Mouse (Mus musculus): ENCODE data around the gene Dynll1.

The Dynll1 gene

DNA sequence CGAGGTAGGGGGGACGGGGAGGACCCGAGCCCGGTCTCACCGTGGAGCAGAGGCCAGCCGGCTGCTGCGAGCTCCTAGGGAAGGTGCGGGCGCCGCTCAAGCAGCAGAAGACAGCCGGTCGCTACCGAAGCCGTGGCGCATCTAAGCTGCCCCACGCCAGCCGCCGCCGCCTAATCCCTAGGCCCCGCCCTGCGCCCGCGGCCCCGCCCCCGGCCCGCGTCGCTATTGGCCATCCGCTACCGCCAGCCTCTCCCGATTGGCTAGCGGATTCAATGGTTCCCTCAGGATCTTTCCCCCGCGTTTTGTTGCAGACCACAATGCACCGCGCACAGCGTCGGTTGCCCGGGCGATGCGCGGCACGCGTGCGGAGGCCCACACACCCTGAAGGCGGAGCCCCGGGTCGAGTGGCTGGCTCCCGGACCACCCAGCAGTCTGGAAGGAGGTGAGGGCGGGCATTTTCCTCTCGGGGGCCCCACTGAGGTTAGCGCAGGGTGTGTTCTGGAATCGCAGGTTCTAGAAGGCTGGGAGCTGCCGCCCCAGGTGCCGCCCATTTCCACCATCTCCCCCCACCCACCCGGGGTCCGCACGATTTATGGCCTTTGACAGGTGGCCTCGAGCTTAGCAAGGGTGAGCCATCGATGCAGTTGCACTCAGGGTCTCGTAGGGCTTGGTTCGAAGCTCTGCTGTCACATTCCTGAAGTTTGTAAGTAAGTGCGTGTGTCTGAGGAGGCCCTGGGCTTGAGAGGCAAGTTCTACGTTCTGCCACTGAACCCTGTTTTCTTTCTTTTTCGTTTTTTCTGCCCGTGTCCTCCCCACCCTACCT, at the start of gene Dynll1:
Gene Dynll1, minus strand, starts transcription at position 208 of the 823 bp plus-strand sequence.
- in situ Hi-C loops (cut with MboI; ENCODE audit: low pct_unique_long_range_greater_than_20kb in 1 of 2, low sequenced_read_pairs in 2 of 2, unreplicated experiment in 1 of 2), result no loop called here

DNA sequence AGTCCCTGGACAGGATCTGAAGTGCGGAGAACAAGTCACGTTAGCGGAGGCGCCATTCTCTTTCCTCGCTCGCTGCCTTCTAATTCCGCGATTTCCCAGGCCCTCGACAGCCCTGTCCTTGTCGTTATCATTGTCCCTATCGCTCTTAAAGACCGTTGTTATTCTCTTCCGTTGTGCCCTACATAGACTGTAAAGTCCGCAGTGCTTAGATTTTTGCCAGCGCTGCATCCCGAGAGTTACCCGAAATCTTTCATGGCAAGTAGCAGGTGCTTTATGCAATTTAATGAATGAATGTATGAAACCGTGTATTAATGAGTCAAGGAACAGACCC, 48.4 kb upstream of the Dynll1 start:
- in situ Hi-C loops (cut with MboI; ENCODE audit: low pct_unique_long_range_greater_than_20kb in 1 of 2, low sequenced_read_pairs in 2 of 2, unreplicated experiment in 1 of 2), result loop anchor here in 1 of 2 experiments (5.0 kb wide), 1 partner anchor 113 kb away; no protein-coding TSS in a partner anchor

DNA sequence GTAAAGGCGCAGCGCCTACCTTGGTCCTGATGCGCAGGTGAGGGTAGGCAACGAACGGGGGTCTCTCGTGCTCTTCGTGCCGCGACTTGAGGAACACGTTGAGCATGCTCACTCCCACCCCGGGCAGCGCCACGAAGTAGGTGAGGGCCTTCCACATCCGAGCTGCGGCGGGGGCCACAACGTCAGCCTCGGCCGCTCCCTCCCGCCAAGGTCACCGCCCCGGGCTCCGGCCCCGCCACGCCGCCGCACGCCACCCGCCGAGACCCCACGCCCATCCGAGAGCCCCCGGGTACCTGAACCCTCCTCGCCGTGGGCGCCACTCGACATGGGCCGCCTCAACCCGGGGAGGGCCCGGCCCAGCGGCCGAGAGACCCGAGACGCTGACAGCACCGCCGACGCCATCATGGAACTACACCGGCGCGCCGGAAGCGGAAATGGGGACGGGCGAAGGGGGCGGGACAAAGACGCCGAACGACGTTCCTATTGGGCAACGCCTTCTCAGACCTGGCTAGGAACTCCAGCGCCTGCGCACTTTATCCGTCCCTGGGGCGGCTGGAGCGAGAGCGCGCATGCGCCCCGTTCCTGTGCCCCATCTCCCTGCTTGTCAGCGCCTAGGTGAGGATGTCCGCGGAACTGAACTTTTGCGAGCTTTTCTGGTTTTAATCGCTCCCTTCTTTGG, 47.9 kb upstream of the Dynll1 start, which contains the start of gene Cox6a1:
Gene Cox6a1, minus strand, starts transcription at position 436 of the 679 bp plus-strand sequence.
- in situ Hi-C loops (cut with MboI; ENCODE audit: low pct_unique_long_range_greater_than_20kb in 1 of 2, low sequenced_read_pairs in 2 of 2, unreplicated experiment in 1 of 2), result loop anchor here in 1 of 2 experiments (5.0 kb wide), 1 partner anchor 114 kb away; no protein-coding TSS in a partner anchor

DNA sequence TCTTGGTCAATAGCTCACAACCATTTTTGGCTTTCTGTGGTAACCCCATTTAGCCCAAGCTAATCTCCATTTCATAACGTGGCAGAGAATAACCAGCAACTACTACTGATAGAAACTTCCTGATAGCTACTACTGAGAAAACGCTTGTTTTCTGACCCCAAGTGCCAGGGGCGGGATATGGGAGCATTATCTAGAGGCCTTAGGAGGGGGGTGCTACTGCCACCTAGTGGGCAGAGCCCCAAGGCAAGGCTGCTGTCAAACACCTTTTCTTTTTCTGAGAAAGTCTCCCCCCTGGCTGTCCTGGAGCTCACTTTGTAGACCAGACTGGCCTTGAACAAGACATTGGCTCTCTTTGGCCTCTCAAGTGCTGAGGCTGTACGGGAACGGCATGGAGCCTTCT, 46.8 kb upstream of the Dynll1 start:
- in situ Hi-C loops (cut with MboI; ENCODE audit: low pct_unique_long_range_greater_than_20kb in 1 of 2, low sequenced_read_pairs in 2 of 2, unreplicated experiment in 1 of 2), result loop anchor here in 1 of 2 experiments (5.0 kb wide), 1 partner anchor 115 kb away; no protein-coding TSS in a partner anchor

DNA sequence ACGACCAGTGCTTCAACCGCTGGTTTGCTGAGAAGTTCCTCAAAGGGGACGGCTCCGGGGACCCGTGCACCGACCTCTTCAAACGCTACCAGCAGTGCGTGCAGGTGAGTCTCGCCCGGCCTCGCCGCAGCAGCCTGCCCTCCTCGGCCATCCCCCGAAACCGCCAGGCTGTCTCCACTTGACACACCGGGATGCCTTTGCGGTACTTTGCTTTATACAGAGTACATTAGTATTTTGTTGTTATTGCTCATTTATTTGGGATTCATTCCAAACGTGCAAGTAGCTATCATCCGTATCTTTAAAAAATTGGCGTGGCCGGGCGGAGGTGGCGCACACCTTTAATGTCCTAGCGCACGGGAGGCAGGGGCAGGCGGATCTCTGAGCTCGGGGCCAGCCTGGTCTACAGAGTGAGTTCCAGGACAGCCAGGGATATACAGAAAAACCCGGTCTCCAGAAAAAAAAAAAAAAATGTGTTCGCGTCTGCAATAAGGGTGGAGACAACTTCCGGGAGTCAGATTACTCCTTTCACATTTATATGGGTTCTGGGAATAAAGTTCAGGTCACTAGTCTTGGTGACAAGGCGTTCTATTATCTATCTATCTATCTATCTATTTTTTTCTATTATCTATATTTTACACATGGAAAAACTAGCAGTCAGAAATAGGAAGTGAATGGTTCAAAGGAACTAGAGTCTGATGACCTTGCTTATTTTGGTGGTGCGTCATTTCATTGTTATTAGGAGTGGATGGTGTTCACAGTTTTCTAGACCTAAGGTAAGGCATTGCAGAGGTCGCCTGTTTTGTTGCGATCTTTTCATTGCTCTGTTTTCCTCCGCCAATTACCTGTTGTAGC, 40.7 kb upstream of the Dynll1 start:
- in situ Hi-C loops (cut with MboI; ENCODE audit: low pct_unique_long_range_greater_than_20kb in 1 of 2, low sequenced_read_pairs in 2 of 2, unreplicated experiment in 1 of 2), result no loop called here

DNA sequence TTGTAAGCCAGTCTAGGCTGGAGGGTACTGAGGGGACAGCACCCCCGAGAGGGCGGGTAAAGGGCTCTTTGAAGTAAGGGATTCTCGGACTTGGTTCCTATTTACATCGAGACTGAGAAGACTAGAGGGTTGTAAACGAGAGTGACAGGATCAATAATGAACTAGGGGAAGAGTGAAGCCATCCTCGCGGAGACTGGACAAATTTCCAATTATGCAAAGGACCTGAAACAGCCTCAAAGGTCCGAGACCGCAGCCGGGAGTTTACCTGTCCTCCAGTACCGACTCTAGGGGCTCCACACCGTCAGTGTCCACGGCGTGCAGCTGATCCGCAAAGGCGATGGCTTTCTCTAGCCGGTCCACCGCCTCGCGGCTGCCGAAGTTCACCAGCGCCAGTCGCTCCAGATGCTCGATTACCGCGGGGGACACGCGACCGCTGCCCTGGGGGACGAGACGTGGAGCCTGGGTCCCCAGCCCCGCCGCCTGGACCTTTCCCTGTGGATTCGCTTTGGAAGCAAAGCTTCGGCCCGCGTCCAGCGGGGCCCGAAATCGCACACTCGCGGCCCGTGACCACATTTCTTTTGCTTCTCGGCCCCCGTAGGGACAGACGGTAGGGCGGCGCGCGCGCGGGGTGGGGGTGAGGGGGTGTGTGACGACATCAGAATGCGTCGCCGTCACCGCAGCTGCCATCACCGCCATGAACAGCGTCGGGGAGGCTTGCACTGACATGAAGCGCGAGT, 39.9 kb upstream of the Dynll1 start, which contains the start of the genes Gatc and Triap1:
Gene Gatc, minus strand, starts transcription at position 602 of the 737 bp plus-strand sequence.
Gene Triap1, plus strand, starts transcription at position 649 of the 737 bp plus-strand sequence.
- in situ Hi-C loops (cut with MboI; ENCODE audit: low pct_unique_long_range_greater_than_20kb in 1 of 2, low sequenced_read_pairs in 2 of 2, unreplicated experiment in 1 of 2), result no loop called here

DNA sequence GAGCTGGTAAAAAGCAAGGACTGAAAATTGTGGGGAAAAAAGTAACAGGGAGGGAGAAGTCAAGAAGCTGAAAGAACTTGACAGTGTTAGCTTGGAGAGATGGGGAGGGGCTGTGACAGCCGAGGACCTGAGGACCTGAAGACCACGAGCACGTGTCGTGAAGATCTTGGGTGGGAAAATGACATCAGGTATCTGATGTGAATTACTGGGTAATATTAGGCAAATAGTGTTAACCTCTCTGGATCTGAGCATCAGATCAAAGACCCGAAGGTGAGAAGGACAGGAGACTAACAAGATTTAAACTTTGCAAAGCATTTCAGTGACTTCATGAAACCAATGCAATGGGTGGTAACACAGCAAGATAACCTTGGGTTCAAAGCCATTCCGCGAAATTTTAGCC, 39.2 kb upstream of the Dynll1 start:
- in situ Hi-C loops (cut with MboI; ENCODE audit: low pct_unique_long_range_greater_than_20kb in 1 of 2, low sequenced_read_pairs in 2 of 2, unreplicated experiment in 1 of 2), result no loop called here

DNA sequence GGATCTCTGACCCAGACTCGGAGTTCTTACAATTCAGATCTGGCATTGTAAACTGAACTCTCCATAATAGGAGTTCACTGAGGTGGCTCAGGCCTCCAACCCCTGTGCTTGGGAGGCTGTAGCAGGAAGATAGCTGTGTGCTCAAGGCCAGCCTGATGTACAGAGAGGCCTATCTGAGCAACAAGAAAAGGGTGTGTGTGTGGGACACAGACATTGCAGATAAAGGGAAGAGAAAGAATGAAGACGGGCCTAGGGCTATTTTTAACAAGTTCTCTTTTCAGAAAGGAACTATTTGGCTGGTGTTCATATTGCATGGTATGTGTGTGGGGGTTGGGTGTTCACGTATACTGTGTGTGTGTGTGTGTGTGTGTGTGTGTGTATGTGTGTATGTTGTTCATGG, 32.8 kb upstream of the Dynll1 start:
- in situ Hi-C loops (cut with MboI; ENCODE audit: low pct_unique_long_range_greater_than_20kb in 1 of 2, low sequenced_read_pairs in 2 of 2, unreplicated experiment in 1 of 2), result no loop called here

DNA sequence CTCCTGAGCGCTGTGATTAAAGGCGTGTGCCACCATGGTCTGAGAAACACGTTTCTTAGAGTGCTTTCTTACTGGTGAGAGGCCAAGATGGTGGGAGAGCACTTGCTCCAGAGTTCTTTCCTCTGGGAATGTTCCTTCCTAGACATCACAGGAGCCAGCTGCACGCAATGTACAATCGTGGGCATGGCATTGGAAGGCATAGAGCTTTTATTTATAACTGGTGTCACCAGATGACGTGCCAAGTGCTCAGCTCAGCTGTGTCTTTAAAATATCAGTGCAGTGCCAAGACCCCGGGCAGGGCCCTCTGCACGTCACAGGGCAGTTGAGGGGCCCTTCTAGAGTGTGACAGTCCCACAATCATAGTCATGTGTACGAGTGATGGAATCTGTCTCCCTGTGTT, 30.2 kb upstream of the Dynll1 start:
- in situ Hi-C loops (cut with MboI; ENCODE audit: low pct_unique_long_range_greater_than_20kb in 1 of 2, low sequenced_read_pairs in 2 of 2, unreplicated experiment in 1 of 2), result no loop called here

DNA sequence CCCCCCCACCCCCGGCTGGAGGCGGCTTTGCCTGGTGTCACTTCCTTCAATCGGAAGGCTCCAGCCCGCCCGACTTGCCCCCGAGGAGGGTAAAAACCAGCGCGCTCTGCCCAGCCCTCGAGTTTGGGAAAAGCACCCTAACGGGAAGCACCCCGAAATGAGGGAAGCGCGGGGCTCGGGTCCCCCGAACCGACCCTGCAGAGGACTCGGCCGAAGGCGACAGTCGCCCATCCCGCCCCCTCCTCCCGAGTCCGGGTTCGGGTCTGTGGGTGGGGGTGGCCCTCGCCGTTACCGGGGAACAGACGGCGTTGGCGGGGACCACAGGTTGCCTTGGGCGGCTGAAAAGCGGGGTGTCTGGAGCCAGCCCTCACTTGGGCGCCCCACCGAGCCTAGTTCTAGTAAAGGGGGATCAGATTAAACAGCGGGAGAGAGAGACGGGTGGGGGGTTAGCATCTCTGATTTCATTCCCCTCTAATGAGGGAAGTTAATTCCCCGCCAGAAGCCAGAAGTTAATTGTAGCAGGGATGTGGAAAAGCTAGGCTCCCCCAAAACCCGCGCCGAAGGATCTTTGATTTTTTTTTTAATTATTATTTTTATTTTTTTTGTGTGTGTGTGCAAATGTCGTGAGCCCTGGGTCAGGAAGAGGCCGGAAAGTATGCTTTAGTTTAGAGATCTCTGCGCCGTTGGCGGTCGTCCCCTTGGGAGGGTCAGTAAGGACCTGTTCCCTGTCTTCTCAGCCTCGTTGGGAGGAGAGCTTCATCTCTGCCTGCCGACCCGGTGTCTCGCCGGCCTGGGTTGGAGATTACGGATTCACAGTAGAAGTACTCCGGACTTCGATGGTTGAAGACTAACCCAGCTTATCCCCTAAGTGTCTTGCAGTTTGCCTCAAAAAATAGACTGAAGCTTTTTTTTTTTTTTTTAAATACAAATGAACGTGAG, 27.1 kb upstream of the Dynll1 start:
- in situ Hi-C loops (cut with MboI; ENCODE audit: low pct_unique_long_range_greater_than_20kb in 1 of 2, low sequenced_read_pairs in 2 of 2, unreplicated experiment in 1 of 2), result no loop called here

DNA sequence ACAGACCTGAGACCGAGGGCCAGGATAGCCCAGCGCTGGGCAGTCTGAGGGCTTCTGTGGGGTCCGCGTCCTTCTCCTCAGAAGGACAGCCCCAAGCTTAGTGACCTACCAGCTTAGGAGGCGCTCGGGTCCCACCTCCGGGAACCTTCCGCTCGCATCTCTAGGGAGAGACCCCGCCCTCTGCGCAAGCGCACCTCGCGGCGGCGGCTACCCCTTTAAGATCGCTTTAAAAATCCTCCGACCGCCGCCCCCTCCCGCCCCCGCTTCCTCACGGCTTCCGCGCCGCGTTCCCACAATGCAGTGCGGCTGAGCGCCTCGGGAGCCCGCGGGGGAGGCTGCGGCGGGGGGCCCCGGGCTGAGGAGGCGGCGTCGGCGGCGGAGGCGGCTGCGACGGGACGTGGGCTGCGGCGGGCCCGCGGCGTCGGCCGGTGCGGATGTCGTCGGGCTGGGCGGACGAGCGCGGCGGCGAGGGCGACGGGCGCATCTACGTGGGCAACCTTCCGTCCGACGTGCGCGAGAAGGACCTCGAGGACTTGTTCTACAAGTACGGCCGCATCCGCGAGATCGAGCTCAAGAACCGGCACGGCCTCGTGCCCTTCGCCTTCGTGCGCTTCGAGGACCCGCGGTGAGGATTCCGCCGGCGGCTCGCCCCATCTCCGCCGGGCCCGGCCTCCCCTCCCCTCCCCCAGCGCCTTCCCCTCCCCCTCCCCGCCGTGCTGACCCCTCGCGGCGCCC, 26.2 kb upstream of the Dynll1 start, which contains the start of gene Srsf9:
Gene Srsf9, plus strand, starts transcription at position 303 of the 735 bp plus-strand sequence.
- in situ Hi-C loops (cut with MboI; ENCODE audit: low pct_unique_long_range_greater_than_20kb in 1 of 2, low sequenced_read_pairs in 2 of 2, unreplicated experiment in 1 of 2), result no loop called here

DNA sequence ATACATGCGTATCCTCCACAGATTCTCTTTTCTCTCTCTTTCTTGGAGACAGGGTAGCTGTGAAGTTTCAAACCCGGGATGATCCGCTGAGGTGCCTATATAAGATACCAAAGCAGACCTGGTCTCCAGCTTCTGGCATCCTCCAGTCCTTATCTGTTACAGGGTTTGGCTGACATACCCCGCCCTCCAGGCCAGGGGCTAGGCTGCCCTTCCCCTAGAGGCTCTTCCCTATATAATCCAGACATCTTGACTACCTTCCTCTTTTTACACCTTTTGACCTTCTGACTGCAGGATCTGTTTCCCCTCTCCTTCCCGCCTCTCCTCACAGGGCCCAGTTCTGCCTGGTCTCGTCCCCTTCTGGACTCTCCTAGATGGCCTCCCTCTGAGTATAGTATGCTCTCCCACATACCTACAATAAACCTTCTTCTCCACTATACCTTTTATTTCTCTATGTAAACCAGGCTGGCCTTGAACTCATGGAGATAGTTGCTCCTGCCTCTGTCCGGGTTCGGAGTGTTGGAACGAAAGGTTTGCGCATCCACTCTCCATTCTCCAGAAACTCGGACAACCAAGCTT, 25.5 kb upstream of the Dynll1 start:
- in situ Hi-C loops (cut with MboI; ENCODE audit: low pct_unique_long_range_greater_than_20kb in 1 of 2, low sequenced_read_pairs in 2 of 2, unreplicated experiment in 1 of 2), result no loop called here

DNA sequence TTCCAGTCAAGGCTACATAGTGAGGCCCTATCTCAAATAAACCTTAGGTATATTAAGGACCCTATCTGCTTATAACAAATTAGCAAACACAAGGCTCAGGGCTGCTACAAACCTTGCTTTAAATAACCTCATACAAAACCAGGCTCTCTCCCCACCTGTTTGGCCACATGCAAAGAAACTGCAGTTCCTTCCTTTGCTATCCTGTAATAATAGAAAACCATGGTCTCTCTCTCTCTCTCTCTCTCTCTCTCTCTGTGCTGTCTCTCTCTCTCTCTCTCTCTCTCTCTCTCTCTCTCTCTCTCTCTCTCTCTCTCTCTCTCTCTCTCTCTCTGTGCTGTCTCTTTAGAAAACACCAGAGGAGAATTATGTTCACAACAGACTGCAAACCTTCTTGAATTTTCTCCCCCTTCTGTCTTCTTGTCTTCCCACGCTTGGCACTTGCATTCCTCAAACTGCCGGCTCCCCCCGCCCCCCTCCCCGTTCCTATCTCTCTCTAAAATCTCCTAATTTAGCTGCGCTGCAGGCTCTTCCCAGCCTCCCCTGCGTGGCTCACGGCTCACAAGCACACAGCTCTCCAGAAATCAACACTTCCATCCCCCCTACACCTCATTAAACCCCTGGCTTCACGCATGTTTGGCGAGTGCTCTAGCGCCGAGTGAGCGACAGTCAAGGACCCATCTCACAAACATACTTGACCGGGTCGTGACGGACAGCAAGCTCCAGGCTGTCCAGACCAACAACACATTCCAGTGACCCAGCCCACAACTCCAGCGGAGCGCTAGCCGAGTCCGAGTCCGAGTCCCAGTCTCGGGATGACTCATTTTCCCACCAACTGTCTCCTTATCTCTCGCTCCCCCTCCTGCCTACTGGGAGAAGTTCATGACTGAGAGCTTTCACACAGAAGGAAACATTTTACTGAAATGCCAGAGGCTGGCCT, 18.5 kb upstream of the Dynll1 start:
- in situ Hi-C loops (cut with MboI; ENCODE audit: low pct_unique_long_range_greater_than_20kb in 1 of 2, low sequenced_read_pairs in 2 of 2, unreplicated experiment in 1 of 2), result no loop called here

DNA sequence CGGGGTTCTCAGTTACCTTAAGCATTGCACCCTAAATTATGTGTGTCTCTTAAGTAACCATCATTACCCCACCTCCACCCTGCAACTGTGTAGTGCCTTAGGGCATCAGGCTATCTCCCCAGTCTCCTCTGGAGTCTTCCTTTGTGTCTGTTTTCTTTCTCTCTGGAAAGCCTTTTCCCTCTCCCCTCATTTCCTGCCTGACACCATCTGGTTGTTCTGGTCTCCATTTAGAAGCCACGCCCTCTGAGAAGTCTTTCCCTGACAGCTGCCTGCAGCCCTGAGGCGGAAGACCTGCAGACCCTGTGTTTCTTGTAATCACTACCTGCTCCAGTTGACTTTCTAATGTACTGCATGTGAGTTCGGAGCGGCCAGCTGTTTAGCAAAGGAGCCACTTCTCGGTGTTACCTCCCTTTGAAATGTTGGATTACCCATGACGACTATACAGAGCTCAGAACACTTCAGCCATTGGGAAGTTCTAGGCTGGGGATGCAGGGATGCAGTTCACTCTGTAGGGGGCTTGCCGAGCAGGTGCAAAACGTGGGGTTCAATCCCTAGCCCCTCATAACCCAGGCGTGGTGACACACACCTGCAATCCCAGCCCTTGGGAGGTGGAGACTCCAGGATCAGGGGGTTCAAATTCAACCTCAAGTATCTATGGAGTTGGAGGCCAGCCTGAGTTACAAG, 17.0 kb upstream of the Dynll1 start:
- in situ Hi-C loops (cut with MboI; ENCODE audit: low pct_unique_long_range_greater_than_20kb in 1 of 2, low sequenced_read_pairs in 2 of 2, unreplicated experiment in 1 of 2), result no loop called here

All from mouse embryonic stem cell (cell line).